Mouse (Mus musculus) naive thymus-derived CD4-positive, alpha-beta T cell, adult 2 months (primary cell): ENCODE data around the gene Castor1.

Source experiments
- DNase-seq: peaks from one replicate; pipeline ENCODE4 v3.0.0-alpha.2; 2011; ENCODE audit warnings: low read depth

Gene Castor1

DNA sequence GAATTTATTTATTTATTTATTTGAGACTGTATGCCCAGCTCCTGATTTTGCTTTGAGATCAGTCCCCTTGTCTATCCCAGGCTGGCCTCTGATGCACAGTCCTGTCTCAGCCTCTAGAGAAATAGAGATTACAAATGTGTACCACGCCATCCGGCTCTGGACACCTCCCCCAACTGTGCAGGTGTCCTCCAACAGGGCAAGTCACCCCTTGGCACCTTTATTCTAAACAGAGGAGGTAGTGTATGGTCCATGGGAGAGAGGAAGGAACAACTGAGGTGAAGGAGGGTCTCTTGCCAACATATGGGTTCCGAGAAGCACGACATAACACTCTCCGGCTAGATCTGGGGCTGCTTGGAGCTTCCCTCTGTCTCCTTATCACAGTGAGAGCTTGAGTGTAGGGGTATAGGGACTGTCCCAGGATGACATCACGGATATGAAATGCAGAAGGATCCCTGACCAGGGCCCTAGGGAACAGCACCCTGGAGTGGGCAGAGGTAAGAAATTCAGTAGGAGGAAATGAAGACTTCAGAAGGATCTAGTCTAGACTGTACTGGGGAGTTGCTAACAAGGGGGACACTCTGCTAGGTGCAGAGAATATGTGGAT, 17.1 kb downstream of the Castor1 start:
- DNase-seq = no peak

DNA sequence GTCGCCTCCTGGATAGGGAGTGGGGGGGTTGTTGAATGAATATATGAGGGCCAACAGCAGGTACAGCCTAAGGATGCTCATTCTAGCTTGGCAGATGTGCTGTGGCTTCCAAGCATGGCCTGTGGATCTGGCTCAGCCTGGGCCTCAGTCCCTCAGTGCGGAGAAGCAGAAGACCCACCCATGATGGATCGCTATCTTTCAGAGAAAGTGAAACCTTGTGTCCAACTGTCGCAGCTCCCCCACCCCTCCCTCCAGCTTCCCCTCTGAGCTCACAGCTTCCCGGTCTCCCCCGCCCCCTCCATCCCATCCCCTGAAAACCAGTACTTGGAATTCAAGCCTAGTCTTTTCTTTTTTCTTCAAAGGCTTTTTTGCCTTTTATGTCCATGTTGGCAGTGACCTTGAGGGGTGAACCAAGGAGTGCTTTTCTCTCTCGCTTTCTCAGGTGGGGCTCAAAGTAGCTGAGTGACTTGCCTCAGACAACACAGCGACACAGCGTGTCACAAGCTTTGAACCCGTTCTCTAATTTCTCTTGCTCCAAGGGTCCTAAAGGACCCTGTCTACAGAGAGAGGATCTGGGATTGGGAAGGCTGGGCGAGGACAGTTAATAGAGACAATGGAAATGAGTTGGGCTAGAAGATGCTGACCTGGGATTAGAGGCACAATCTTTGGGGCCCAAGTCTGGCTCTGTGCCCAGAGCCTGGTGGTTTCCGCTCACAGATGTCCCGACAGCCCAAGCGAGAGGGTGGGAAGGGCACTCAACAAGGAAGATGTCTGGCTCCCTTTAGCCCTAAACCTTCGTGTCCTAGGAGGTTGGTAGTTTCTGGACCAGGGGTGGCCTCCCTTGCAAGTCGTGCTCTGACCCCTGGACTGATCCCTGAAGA, 17.9 kb downstream of the Castor1 start, which contains the start of gene Osm:
Gene Osm (plus strand): TSS at position 756 of the 881 bp plus-strand sequence.
- DNase-seq = peak; percentile 79

DNA sequence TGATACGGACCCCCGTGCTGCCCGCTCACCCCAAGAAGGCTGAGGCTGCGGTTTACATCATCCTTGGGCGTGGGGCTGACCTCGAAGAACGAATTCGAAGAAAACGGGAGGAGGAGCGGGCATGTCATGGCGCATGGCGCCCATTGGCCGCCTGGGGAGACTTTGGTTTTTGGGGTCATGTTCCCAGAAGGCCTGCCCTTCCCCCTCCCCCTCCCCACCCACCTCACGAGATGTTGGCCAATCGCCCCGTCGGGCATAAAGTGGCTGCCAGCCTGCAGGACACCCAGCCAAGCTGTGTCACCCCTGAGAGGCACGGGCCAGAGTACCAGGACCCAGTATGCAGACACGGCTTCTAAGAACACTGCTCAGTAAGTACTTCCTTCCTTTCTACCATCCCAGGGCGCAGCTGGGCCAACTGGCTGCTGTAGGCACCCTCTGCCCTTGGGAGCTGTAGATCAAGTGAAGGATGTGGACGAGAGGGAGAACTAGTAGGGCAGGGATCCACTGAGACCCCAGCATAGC, 18.6 kb downstream of the Castor1 start:
- DNase-seq = peak; percentile 53

DNA sequence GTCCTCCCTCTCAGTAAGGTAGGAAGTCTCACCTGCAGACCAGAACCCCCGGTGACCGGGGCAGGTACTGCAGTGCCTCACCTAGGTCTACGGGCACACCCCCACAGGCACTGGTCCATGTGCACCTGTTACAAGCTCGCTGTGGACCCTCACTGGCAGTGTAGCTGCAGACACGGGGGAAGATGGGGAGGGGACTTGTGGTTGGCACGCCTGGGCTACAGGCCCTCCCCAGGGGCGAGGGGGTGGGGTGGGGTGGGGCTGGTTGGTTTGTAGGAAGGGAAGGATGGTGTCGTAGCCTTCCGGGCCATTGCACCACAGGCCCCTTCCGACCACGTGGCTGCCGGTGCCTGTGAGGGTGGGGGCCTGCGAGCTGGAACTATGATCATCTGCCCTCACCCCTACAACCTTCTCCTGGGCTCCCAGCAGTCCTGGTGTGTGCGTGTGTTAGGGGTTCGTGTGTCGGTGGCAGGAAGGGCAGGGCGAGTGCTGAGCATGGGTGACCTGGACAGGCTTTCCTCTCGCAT, 19.4 kb downstream of the Castor1 start:
- peak; percentile 81 for DNase-seq

DNA sequence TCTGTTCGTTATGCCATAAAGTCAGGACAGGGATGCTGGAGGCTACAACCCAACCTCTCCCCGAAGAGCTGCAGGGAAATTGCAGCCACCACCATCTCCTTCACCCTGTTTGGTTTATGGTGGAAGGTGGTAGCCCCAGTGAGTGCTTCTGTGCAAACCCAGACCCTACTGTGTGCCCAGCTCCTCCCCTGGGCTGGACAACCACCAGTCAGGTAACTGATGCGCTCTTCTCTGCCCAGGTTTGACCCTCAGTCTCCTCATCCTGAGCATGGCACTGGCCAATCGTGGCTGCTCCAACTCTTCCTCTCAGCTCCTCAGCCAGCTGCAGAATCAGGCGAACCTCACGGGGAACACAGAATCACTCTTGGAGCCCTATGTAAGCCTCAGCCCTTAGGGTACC, 20.1 kb downstream of the Castor1 start:
- DNase-seq = no peak

DNA sequence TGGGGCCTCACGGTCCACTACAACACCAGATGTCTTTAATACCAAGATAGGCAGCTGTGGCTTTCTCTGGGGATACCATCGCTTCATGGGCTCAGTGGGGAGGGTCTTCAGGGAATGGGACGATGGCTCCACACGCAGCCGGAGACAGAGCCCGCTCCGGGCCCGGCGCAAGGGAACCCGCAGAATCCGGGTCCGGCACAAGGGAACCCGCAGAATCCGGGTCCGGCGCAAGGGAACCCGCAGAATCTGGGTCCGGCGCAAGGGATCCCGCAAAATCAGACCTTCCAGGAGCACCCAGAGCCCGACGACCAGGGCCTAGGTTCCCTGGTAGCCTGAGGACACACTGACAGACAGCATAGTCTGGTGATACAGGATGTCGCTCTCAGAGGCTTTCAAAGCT, 21.7 kb downstream of the Castor1 start:
- no peak for DNase-seq

DNA sequence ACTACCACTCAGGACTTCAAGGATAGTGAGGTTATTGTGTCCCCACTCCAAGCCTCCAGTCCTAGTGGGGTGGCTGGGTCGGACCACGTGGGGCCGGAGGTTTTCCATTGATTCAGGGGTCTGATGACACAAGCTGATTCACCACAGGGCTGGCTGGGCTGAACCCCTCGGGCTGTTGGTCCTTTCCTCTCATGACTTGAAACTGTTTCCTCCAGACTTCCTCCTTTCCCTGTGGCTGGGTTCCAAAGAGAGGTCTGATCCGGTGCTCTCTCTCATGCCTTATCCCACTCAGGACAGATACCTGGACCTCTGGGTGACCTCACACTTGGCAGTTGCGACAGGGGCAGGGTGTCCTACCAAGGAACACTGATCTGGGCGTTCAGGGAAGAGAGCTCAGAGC, 22.1 kb downstream of the Castor1 start:
- DNase-seq = no peak

DNA sequence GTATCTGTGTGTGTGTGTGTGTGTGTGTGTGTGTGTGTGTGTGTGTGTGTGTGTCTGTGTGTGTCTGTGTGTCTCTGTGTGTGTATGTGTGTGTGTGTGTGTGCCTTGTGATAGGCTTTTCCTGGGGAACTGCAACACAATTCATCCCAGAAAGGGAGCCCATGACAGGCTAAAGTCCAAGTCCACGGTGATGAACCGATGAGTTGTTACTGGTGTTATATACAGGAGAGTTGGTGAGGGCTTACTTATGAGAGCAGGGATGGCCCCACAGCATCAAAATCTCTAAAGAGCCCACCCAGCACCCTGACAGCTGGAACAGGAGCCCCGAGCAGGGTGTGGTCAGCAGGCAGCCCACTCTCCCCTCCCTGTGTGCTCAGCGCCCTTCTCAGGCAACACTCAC, 23.2 kb downstream of the Castor1 start:
- no peak for DNase-seq

DNA sequence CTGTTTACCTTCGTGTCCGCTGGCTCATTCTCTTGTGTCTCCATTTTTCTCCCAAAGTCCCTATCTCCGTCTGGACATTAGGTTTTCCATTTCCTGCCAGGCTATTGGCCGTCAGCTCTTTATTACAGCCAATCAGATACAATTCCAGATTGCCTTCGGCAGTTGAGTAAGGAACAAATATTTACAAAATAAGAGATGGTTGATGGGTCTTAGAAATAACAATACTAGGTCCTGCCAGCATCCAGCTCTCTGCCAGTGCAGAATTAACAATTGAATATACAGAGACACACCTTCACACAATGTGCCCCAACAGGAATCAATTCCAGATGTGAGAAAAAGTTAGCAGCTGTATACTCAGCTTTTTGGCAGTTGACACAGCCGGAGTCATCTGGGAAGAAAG, 28.1 kb downstream of the Castor1 start:
- DNase-seq = no peak

DNA sequence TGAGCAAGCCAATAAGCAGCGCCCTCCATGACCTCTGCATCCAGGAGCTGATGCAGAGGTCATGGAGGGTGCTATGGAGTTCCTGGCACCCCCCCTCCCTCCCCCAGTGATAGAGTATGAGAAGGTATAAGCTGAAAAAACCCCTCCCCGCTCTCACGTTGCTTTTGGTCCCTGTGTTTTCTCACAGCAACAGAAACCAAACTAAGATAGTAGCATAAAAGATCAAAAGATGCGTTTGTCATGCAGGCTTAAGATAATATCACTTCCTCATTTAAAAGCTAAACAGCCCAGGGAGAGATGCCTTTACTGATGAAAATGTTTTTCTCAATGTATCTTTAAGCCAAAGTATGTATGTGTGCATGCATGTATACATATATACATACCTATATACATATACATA, 28.6 kb downstream of the Castor1 start:
- peak; percentile 68 for DNase-seq

DNA sequence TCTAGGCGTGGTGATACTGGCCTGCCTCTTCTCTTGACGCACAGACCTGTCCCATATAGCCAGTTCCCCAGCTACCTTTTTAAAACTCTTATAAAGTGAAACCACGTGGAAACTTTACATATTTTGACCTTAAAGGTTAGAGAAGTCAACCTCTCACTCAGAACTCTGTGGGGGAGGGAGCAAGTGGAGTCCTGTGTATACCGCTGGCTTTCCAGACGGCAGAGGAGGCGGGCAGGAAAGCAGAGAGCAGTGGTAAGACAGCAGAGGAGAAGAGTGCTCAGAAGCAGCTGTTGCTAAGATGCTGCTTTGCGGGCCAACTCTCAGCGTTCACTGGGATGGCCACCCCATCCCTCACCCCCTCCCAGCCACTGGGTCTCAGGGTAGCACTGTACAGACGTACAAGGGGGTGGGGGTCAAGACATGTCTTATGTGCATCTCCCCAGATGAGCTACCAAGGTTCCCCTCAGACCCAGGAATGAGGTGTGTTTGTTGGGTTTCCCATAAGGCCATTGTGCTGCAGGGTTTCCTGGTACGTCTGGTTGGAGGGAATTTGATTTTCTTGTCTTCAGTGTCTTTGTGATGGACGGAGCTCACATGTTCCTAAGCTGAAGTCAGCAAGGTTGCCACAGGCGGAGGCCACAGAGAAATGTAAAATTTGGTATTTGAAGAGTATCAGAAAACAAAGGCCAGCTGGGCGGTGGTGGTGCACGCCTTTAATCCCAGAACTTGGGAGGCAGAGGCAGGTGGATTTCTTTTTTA, 29.4 kb downstream of the Castor1 start:
- DNase-seq = peak; percentile 64

DNA sequence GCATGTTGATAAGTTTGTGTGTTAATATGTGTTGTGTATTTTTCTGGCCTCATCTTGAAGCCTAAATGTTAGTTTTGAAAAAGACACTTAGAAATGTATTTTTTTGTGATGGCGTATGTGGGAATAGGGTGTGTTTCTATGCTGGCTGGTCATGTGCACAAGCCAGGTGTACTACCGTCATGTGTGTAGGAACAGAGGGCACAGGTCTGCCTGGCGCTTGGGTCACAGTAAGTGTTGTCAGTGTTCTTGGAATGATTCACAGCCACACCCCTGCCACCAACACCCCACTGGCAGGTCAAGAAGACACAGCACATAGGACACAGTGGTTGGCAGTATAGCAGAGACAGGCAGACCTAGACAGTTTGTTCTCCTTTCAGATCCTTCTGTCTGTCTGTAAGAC, 31.1 kb downstream of the Castor1 start:
- peak; percentile 35 for DNase-seq

DNA sequence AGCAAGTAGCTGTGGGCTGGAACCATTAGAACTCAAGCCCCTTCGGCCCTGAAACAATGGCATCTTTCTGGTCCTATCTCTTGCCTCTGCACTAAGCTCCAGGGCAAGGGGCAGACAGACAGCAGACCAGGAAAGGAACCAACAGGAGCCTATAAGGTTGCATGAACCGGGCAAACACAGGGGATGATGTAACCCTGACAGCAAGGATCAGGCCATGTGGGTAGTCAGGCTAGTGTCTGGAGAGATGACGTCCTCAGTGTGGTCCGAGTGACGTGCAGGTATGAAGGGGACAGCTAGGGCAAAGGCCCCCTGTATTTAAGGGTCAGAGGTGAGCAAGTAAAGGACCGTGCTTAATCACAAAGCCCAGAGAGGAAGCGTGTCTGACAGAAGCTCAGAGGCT, 32.3 kb downstream of the Castor1 start:
- no peak for DNase-seq

DNA sequence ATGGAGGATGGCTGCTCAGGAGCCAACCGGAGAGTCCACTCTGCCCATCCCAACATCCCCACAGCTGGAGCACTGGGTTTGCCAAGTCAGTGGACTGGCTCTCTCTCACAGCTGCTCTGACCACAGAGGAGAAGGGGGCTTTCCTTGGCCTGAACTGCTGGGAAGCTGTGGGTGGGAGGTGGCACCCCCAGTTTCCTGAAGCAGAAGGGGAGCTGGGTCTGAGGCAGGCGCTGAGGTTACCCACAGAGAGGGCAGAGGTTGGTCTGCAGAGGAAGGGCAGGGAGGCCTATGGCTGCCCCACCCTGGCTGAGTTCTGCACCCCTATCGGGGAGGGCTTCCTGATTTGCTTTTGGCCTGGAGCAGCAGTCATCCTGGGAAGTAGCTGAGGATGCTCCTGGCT, 33.4 kb downstream of the Castor1 start:
- DNase-seq = peak; percentile 33

DNA sequence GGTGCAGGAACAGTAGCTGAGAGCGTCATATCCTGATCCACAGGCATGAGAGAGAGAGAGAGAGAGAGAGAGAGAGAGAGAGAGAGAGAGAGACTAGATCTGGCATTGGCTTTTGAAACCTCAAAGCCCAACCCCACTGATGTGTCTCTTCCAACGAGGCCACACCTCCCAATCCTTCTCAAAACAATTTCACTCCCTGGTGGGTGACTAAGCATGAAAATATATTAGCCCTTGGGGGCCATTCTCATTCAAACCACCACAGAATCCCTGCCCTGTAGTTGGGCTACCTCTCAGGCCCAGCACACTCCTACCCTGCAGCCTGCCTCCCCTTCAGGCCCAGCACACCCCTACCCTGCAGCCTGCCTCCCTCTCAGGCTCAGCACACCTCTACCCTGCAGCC, 34.9 kb downstream of the Castor1 start:
- no peak for DNase-seq

DNA sequence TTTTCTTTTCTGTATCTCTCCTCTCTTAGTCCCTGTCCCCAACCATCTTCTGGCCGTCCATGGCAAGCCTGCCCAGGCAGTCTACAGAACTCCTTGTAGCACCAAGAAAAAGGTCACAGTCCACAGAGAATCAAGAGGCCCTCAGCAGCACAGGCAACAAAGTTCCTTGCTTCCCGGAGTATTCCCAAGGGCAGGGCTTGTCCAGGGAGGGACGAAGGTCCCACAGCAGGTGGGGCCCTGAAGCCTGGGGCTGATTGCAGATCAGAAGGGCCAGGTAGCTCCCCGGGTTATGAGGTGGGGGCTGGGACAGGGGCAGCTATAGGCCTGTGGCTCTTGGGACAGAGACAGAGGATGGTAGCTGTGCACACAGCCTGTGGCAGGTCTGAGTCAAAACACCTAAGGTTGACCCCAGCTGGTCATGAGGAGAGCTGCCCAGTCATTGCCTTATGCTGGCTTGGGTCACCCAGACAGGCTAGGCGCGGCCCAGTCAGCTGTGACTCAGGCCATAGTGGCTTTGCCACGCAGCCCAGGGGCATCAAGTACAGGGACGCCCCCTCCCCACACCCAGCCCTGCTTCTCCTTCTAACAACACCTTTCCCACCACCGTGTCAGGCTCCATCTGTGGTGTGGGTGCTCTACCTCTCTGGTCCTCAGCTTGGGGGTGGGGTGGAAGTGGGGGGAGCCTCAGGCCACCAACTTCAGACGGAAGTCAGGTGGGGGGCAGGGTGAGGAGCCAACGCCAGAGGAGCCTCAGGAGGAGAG, 39.0 kb downstream of the Castor1 start, which contains the start of gene Lif:
Gene Lif (plus strand): TSS at position 712 of the 762 bp plus-strand sequence.
- DNase-seq = no peak

DNA sequence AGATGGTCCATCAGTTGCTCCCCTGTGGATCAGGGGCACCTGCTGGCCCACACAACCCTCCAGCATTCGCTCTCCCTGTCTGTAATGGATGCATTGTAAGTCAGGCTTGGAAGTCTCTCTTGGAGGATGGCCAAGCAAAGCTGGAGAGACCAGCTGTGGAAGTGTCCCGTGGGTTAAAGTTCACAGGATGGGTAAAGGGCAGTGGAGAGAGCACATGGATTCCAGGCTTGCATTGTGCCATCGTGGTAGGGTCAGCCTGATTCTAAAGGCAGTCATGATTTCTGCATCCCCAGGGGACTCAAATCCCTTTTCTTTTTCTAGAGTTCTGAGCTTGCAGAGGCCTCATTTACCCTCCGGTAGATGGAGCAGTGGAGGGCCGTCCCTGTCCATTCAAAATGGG, 39.7 kb downstream of the Castor1 start:
- DNase-seq = no peak

DNA sequence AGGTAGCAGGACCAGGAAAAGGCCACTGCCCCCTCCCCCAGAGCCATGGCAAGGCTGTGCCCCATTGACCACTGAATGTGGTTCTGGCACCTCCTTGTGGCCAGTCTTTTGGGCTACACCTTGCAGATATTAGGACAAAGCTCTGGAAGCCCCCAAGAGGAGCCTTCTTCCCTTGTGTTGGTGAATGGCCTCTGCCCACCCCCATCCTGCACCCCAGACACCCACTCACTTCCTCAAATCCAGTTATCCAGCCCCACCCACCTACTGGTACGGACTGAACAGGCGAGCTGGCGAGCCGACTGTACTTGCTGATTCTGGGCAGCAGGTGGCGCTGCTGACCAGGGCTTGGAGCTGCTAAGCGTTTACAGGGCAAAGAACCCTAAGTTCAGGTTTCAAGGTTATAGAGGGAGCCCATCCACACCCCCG, 40.6 kb downstream of the Castor1 start:
- DNase-seq = peak; percentile 94

DNA sequence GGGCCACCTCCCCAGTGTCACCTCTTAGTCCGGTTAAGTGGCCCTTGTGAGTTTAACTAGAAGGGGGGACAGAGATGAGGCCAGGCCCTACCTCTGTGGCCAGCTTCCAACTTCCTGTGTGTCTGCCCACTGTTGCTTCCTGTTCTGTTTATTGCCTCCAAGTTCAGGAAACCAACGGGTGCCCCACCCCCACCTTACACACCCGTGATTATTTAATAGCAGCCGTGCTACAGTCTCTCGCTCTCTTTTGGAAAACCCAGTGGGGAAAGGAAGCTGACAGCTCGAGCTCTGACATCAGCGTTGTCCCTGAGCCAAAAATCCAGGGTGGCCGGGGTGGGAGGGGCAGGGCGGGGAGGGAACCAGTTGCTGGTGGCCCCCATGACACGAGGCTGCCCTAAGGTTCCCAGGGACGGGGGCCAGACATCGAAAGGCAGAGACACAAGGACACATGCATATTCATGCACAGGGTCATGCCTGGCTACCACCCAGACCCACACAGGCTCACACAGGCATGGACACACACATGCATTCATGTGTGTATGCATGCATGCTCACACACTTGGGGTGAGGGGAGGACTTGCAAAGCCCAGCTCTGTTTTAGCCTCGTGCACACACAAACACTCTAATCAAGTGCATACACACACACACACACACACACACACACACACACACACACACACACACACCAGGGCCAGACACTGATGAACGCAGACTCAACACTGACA, 42.6 kb downstream of the Castor1 start:
- peak; percentile 55 for DNase-seq

DNA sequence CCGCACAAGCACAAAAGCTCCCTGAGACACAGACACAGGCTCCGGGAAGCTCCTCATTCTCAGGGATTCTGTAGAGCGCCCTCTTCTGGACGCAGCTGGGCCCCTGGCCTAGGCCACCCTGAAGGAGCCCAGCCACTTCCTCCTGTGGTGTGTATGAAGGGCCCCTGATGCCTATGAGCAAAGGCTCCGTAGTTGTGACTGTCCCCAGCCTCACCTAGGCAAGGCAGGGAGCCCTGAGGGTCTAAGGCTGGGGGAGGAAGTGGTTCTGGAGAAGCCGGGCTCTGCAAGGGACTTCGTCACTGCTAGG, 43.1 kb downstream of the Castor1 start:
- DNase-seq = peak; percentile 84

DNA sequence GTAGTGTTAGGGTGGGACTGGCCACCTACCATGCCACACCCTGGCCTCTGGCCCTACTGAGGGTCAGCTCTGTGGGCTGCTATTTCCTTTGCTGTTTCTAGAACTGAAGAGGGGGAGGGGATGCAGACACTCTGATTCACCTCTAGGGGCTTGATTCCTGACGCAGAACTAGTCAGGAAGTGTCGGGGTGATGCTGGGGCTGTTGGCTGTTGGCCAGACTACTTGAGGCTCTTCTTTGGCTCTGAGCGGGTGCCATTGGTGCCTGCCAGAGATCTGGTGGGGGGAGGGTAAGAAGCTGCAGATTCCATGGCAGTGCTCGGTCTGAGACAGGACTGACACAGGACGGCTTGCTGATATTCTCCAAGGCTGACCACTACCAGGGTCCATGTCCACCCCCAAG, 43.9 kb downstream of the Castor1 start:
- peak; percentile 80 for DNase-seq
